Mouse (Mus musculus): ENCODE results near the gene Ccdc146.

Ccdc146 gene

DNA sequence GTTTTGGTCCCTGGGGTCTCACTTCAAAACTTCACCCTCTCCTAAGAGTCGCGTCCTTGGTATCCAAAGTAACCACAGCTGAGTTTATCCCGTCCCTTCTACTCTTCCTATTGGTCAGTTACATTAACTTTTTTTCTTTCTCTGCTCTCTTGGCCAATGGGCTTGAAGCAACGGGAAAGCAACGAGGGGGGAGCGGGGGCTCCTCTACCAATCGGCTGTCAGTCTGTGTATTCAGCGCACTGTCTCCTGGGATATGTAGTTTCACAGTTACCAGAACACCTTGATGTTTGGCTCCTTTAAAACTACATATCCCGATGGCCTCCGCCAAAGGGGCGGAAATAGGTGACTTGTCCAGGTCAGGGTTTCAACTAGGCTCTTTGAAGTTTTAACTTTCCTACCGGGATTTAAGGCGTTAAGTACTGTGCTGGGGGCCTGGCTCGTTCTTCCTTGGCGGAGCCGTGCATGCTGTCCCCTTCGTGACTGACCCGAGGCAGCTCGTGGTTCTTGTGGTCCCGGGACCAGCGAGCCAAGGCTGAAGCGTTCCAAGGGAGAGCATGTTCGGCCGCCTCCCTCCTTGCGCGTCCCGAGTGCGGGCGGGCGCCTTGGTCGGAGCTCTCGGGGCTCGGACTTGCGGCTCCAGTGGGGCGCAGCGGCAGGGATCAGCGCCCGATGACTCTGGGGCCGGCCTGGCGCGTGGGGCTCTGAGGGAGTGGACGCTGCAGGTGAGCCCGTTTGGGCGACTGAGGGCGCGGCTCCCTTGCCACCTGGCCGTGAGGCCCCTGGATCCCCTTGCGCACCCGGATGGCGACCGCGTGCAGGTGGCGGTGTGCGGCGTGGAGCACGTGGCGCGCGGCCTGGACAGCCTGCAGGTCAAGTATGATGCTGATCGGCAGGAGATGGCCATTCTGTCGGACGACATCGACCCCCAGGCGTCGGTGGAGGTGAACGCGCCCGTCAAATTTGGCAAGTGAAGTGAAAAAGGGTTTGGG, at the start of gene Ccdc146, which contains the start of gene Fam185a:
TSS of gene Ccdc146 (minus strand) at position 64 of the 989 bp plus-strand sequence.
TSS of gene Fam185a (plus strand) at position 345 of the 989 bp plus-strand sequence.
- peak; percentile 63 for DNase-seq (ENCODE audit: low spot score)

DNA sequence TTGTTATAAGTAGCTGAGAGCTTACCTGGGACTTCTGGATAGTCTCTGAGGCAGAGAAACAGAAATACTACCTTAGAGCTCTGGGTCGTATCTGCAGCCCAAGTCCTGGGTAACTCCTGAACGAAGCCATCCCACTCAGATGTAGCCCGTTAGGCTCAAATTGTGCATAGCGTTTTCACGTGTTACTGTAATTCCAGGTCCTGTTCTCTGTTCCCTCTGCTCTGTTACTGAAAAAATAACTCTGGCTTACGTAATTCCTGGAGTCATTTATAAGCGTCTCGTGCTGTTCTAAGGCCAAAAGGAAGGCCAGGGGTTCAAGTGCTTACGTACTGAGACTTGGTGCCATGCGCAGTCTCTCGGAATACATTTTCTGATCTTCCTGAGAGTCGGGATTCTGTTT, 43.6 kb upstream of the Ccdc146 start:
- no peak for DNase-seq (ENCODE audit: low spot score)

DNA sequence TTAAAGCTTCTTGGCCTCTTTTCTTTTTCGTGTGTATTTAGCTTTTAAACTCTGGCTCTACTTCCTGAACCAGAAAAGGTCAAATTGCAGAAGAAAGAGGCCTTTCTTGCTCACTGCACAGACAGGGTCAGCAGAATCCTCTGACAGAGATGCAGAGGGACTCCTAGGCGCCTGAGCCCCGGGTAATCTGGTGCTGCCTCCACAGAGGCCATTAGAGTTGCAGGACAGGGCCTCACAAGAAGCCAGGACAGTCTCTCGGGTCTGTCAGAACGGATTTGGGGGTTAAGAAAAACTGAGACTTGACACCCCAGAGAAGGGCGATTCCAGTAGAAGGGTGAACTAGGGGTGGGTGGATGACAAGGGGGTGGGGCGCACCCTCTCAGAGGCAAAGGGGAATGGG, 42.9 kb upstream of the Ccdc146 start:
- DNase-seq (ENCODE audit: low spot score) = no peak

DNA sequence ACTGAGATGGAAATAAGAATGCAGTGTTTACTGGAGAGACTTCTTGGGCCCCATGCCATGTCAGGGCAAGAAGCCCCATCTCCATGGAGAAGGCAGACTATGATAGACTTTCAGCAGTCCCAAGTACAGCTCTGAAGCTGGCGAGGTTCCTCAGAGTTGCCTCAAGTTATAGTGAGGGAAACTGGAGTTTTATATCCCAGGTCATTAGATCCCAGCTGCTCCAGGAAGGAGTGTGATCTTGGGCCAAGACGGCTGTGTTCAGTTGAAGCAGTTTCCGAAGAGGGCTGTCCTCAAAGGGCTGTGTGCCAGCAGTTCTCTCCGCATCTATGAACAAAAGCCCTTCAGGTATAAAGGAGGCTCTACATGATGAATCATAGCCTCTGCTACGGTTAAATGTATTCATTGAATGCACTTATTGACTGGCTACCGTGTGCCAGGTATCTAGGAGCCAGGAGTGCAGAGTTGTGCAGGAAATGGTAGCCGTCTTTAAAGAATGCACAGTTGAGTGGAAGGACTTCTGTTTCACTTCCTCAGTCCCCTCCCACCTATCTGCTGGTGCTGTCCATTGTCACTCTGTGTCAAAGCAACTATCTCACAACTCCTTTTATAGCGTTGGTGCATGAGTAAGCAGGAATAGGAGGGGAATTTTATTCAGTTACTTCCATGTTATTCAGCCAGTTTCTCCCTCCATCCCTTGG, 16.5 kb upstream of the Ccdc146 start:
- DNase-seq (ENCODE audit: low spot score) = no peak

DNA sequence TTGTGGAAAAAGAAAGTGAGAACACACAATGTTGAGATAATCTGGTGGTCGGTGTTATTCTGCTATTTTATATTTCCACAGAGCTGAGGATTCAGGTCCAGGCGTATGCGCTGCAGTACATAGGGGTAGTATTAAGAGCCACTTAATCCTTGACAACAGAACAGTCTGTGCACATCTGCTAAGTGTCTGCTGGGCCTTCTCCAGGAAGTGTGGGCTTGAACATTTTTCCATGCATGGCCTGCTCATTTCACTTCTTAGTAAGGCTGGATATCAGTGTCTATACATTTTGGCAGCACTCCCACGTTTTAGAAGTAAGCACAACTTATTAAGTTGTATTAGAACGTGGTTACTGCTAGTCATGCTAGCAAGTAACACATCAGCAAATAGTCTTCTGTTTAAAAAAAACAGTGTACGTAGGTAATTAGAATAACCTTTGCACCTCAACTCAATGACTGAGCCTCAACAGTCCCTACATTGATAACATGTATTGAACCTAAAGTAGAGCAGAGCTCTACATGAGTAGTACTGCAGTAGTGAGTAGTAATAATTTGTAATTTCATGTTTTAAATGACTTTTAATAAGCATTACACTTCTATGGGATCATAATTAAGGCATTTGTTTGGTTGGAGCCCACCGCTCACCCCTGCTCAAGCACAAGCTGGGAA, 15.1 kb upstream of the Ccdc146 start:
- DNase-seq (ENCODE audit: low spot score) = no peak

DNA sequence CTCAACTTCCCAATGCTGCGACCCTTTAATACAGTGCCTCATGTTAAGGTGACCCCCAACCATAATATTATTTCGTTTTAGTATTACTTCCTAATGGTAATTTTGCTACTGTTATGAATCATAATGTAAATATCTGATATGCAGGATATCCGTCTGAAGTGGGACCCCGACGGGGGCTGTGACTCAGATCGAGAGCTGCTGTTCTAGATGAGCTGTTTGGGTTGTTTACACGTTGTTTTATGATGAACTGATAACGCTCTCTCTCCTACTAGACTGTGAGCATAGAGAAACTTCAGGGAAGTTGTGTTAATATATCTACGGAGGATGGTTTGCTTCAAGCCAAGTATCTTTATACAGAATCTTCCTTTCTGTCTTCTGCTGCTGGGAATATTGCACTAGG, 14.0 kb upstream of the Ccdc146 start:
- no peak for DNase-seq (ENCODE audit: low spot score)

DNA sequence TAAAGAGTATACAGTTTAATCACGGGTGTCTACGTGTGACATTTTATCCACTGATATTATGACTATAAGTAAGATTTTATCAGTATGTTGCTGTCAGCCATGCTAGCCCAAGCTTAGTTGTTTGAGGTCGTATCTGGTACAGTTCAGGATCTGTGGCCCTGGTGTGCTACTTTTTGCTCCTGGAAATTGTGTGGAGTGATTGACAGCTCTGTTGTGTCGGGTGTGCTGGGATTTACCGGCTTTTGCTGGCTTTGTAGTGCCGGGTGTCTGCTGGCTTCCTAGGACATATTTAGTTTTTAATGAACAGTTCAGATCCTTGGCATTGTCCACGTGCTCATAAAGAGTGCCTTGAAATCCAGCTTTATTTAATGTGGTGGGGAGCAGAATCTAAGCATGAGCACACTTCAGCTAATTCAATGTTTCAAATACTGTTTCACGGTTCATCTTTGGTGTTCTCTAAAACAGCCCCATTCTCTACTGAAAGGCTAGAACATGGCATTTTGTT, 12.0 kb upstream of the Ccdc146 start:
- no peak for DNase-seq (ENCODE audit: low spot score)

DNA sequence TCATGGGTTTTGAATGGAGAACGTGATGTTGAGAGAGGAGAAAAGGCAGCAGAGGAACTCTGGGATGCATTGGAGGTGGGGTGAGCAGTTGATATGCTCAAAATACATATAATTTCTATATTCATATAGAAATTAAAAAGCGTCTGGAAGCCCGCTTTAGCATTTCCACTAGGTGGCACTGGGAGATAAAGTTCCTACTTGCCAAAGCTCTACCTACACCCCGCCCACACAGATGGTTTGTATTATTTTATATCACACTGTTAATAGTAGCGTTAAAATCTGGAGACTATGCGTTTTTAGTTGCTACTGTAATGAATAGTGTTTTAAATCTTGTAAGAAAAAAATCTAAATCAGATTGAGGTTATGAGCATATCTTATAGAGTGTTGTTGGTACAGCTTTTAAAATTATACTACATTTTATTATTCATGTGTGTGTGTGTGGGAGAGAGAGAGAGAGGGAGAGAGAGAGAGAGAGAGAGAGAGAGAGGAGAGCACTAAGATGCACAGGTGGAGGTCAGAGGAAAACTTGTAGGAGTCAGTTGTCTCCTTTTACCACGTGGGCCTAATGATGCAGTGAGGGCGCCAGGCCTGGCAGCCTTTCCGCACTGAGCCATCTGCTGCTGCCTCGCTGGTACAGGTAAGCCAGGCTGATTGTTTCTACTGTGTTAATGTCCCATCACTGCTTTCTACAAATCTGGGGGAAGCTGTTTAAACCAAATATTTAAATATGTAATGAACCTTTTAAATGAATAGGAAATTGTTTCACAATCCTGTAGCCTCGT, 9.9 kb upstream of the Ccdc146 start:
- DNase-seq (ENCODE audit: low spot score) = no peak

DNA sequence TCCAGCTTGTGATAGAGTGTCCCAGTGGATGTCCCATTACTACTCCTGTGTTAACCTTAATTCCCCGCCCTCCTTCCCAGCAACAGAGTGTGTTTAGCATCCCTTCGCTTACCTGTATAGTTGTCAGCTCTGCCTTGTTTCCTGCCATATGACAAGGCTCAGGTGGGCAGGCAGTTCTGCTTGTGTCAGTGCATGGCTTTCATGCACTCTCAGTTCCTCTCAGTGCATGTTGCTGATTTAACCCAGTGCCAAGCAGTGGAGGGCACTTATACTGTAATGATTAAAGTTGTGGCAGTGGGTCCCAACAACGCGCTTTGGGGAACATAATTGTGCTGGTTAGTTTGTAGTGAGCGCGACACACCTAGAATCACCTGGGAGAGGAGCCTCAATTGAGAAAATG, 2.2 kb upstream of the Ccdc146 start:
- DNase-seq (ENCODE audit: low spot score) = no peak

DNA sequence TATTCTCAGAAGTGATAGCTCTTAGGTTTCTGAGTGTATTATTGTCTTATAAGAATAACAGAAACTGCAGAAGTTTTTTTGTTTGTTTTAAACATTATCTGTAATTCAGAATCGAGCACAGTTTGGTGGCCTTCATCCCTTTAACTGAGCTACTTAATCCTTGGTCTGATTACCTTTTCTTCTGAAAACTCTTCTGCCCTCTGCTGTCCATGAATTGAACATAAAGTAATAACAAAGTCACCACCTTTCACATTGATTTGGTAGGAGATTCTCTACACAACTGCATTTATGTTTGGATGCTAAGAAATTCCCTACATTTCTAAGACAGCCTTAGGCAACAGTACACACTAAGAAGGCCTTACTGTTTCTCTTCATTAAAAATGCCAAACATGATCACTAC, 3.9 kb downstream of the Ccdc146 start:
- no peak for DNase-seq (ENCODE audit: low spot score)

DNA sequence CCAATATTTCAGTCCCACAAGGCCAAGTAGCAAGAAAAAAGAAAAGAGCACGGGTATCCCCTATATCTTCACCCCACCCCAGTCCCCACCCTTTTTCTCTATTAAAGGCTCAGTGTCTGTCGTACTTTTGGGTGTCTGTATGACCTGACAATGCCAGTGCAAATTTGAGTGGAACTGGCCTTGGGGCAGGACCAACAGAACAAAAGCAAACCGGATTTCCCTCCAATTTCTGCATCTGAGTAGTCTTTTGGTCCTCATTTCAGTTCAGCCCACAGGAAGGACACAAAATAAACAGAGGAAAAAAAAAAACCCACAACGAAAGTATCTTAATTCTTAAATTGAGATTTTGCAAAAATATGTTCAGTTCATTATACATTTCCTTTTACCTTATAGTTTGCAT, 5.9 kb downstream of the Ccdc146 start:
- DNase-seq (ENCODE audit: low spot score) = no peak

DNA sequence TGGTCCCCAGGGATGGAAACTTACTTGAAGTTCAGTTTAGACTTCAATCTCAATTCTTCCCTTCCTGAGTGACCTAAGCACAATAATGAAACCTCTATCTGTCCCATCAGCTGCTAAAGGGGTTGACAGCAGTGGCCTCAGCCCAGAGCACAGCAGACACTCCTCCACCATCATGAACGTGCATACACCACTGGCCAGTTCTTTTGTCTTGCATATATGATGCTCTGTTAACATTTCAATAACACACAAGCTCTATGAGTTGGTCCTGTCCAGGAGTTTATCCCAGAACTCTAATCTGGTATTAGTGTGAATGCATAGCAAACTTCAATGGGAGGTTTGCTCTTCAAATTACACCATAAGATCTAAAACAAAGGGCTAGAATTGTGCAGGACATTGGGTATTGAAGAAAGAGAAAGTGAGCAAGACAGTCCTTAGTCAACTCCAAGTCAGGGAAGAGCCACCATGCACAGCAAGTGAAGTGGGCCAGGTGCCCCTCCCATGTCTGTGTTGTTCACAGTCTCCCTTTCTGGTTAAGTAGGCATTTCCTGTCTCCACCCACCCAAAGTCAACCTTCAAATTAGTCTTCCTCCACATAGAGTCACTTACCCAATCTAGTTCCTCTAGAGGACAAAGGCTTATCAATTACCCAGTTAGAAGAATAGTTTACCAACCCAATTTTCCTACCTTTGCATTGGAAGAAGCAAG, 10.2 kb downstream of the Ccdc146 start:
- no peak for DNase-seq (ENCODE audit: low spot score)

DNA sequence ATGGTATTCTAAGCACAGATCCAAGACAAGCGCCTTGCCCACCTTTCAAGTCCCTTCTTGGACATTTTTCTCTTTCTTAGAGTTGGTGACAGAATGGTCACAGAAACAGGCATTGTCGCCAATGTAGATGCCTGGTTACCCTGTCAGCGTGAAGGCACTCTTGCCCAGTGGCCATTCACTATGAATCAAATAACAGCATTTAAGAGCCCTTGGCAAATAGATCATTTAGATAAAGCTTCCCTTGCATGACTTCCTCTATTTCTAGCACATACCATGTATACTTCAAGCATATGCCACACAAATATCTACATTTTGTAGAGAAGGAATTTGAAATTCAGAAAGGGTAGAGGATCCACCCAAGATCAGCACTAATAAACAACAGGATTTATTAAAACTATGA, 11.2 kb downstream of the Ccdc146 start:
- no peak for DNase-seq (ENCODE audit: low spot score)

DNA sequence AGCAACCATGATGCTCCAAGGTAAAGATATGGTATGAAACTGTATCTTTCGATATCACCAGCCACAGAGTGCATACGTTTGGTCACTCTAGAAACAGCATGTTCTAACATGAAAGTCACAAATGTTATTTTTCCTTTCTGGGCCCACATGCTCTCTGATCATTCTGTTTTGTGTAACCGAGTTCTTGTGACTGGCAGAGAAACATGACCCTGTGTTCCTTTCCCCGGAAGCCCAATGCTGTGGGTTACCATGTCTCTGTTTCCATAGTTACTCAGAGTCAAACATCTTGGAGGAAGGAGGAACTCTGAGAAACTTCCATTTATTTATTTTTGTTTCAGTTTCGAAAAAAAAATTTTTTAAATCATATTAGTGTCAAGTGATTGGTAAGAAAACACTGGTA, 12.4 kb downstream of the Ccdc146 start:
- DNase-seq (ENCODE audit: low spot score) = no peak

DNA sequence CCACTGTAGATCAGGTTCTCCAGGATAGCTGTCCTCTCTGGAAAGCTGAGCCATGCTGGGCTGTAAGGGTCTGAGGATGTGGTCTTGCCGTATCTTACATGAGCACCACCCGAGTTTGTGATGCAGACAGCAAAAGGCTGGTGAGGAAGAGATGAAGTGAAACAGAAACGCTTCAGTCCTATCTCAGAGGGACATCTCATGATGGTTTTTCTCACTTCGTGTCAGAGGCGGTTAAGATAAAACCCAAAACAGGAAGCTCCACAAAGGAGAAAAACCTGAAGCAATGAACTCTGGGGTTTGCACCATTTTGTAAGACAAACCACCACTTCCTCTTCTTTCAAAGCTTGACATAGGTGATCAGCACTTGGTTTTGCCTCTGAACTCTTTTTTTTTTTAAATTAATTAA, 13.2 kb downstream of the Ccdc146 start:
- no peak for DNase-seq (ENCODE audit: low spot score)

DNA sequence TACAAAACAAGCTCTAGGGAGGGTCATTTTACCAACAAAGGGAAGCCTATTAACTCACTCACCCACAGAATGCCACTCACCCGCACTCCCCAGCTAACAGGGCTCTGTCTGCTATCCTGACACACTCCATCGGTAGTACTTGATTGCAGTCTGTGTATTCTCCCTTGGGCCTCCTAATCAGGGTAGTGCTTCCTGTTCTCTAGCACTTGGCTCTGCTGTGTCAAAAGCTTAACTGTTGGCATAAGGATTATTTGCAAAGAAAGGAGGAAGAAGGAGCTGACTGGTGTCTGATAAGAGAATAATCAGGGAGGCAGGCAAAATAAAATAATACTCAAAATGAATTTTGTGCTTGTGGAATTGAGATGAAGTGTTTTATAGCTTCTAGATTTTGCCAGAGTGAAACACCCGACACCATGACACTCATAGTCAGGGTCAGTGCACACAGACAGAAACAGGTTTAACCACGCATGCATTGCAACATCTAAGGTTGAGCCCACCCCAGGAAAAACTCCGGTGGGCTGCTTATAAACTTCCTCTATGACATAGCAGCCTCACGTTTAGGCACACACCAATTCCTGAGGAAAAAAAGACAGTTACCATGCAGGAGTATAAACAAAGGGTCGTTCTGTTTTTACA, 29.2 kb downstream of the Ccdc146 start:
- no peak for DNase-seq (ENCODE audit: low spot score)

DNA sequence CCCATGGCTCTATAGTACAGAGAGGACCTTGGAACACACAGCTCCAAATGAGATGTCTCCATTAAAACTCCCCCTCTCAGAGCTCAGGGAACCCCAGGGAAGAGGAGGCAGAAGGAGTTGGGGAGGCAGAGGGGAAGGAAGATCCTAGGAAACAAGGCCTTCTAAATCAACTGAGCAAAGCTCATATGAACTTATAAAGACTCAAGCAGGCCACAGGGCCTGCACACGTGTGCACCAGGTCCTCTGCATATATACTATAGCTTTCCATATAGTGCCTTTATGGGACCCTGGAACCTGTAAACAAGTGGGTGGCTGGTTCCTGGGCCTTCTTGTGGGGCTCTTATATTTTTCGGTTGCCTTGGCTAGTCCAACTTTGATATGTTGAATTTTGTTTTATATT, 29.9 kb downstream of the Ccdc146 start:
- DNase-seq (ENCODE audit: low spot score) = no peak

DNA sequence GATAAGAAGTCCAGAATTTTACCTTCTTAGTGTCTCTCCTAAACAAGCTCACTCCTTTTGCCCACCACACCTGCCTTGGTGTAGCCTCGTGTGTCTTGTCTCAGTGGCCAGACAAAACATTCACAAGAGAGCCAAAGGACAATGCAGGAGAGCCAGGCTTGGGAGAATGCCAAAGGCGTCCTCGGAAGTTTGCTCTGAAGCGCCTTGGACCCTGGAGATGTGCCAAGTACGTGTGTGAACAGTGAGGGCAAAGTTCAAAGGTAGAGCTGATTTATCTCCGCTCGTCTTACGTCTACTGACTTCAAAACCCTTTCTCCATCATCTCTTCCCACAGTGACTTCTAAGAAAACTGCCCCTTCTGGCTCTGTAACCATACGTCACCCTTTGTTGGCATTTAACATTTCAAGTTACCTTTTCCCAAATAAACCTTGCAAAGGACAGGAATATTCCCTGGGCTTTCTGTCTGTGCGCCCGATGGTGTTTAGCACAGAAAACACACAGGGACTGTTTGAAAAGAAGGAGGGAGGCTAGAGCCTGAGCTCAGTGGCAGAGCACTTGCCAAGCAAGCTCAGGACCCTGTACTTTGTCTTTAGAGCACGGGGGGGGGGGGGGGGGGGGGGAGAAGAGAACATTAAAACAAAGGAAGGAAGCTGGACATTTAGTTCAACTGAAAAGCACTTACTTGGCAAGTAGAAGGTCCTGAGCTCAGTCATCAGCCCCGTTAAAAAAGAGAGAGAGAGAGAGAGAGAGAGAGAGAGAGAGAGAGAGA, 32.7 kb downstream of the Ccdc146 start:
- no peak for DNase-seq (ENCODE audit: low spot score)

DNA sequence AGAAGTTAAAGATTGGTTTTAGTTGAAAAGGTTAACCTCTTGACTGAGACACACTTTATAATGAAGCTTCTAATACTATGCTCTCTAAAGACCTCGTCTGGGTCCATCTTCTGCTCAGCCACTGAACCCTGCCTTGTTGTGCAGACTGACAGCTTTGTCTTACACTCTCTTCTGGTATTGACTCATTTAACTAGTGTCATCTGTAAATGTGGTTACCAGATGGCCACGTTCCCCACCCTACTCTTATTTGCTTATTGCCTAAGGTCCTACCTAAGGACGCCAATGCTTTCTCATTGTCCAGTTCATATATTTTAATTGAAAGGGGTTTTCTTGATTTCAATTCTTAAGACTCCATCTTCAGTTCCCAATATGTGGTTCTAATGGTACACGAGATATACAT, 35.6 kb downstream of the Ccdc146 start:
- no peak for DNase-seq (ENCODE audit: low spot score)

DNA sequence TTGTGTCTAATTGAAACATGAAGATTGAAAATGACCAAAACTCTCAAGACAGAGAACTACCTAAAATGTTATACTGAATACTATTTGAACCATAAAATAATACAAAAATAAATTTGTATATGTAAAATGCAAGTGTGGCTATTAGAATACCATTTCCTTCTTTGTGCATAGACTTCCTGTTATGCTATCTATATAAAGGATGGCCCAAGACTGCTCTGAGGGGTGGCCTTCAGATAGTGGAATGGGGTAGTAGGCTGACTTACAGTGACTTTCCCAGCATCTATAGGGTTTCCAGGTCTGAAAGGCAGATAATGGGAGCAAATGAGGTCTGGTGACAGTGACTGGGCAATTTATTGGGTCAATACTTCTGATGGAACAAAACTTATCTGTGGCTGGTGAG, 37.1 kb downstream of the Ccdc146 start:
- DNase-seq (ENCODE audit: low spot score) = no peak

All from ovary, postnatal 10 days (tissue).